Mouse (Mus musculus) intestine, postnatal 0 days (tissue): ENCODE results near the gene Gm614. TPM values are rescaled to one million over a fixed set of nuclear protein-coding genes. Genes with fewer than 3 reads are reported as not detected.

Source experiments
- ATAC-seq: fragments of 200-750 bp; cut with Nextera tagmentation; 2 replicates; pipeline ENCODE4 v1.8.0; 2017; ENCODE audit warnings: mild to moderate bottlenecking, moderate TSS enrichment, moderate library complexity
- H3K27ac ChIP-seq: fragments of 300-500 bp; sonication (generic); 2 replicates; pipeline ENCODE4 v1.5.1; 2014; ENCODE audit warnings: mild to moderate bottlenecking, low read depth, low read length, moderate library complexity
- H3K27me3 ChIP-seq: fragments of 300-500 bp; sonication (generic); replicated peaks from 2 replicates; pipeline ENCODE4 v1.6.1; 2014; ENCODE audit warnings: low read length, mixed read lengths; ENCODE audit not compliant: control insufficient read depth, insufficient read depth
- H3K36me3 ChIP-seq: fragments of 300-500 bp; sonication (generic); 2 replicates; pipeline ENCODE4 v1.6.1; 2014; ENCODE audit warnings: mild to moderate bottlenecking, moderate library complexity; ENCODE audit not compliant: control insufficient read depth, insufficient read depth
- H3K4me1 ChIP-seq: fragments of 300-500 bp; sonication (generic); replicated peaks from 2 replicates; pipeline ENCODE4 v1.6.1; 2014; ENCODE audit warnings: antibody characterized with exemption, low read length, mixed read lengths; ENCODE audit not compliant: control insufficient read depth, insufficient read depth
- H3K4me2 ChIP-seq: fragments of 300-500 bp; sonication (generic); replicated peaks from 2 replicates; pipeline ENCODE4 v1.6.1; 2014; ENCODE audit warnings: low read depth, mild to moderate bottlenecking, moderate library complexity
- H3K4me3 ChIP-seq: fragments of 300-500 bp; sonication (generic); 2 replicates; pipeline ENCODE4 v1.5.1; 2014; ENCODE audit warnings: low read depth, low read length
- H3K9ac ChIP-seq: fragments of 300-500 bp; sonication (generic); 2 replicates; pipeline ENCODE4 v1.6.1; 2014; ENCODE audit warnings: mild to moderate bottlenecking, low read depth, low read length
- H3K9me3 ChIP-seq: fragments of 300-500 bp; sonication (generic); 2 replicates; pipeline ENCODE4 v1.6.1; 2016; ENCODE audit warnings: mixed run types; ENCODE audit not compliant: control insufficient read depth
- CTCF ChIP-seq: sonication (generic); IDR thresholded peaks from 2 replicates; pipeline ENCODE4 v1.5.1; 2016; ENCODE audit warnings: low read depth, mild to moderate bottlenecking, control low read depth, antibody characterized with exemption, moderate library complexity
- WGBS: fragments of 180-500 bp; shearing (Covaris S2); extraction: QIAGEN DNeasy Blood & Tissue Kit; methylation state at CpG from one replicate; pipeline ENCODE4 v1.1.7; 2014; 5-methylcytosine and 5-hydroxymethylcytosine counted together
- polyA plus RNA-seq: library from polyadenylated mRNA; unstranded; fragments of >200 nt; fragmentation: Nextera tagmentation; extraction: Ambion mirVana; gene quantifications from 2 replicates; pipeline ENCODE4 v1.2.1, GENCODE M21; 2015

Gm614 gene
- polyA plus RNA-seq, 1 experiment from 2014 or later: not detected

GRCm38 (mm10) chrX:101266631-101267030 is 2.8 kb upstream of the Gm614 start:
- no peak overlapping the region for H3K4me3 ChIP-seq
- ATAC-seq: no peak
- no peak overlapping the region for H3K4me2 ChIP-seq
- TF ChIP-seq CTCF: no peak
- H3K27me3 ChIP-seq: 0 out of 2 replicates have a peak, but pooled peaks cover 3% of the 10 kb centered on the region
- H3K4me1 ChIP-seq: no peaks in the 10 kb centered on the region
- no peaks in the 10 kb centered on the region for H3K36me3 ChIP-seq
- no peak overlapping the region for H3K27ac ChIP-seq
- 83% methylated on average over 6 of the region's 6 CpGs for WGBS
- no peaks in the 10 kb centered on the region for H3K9me3 ChIP-seq
- no peak overlapping the region for H3K9ac ChIP-seq

DNA sequence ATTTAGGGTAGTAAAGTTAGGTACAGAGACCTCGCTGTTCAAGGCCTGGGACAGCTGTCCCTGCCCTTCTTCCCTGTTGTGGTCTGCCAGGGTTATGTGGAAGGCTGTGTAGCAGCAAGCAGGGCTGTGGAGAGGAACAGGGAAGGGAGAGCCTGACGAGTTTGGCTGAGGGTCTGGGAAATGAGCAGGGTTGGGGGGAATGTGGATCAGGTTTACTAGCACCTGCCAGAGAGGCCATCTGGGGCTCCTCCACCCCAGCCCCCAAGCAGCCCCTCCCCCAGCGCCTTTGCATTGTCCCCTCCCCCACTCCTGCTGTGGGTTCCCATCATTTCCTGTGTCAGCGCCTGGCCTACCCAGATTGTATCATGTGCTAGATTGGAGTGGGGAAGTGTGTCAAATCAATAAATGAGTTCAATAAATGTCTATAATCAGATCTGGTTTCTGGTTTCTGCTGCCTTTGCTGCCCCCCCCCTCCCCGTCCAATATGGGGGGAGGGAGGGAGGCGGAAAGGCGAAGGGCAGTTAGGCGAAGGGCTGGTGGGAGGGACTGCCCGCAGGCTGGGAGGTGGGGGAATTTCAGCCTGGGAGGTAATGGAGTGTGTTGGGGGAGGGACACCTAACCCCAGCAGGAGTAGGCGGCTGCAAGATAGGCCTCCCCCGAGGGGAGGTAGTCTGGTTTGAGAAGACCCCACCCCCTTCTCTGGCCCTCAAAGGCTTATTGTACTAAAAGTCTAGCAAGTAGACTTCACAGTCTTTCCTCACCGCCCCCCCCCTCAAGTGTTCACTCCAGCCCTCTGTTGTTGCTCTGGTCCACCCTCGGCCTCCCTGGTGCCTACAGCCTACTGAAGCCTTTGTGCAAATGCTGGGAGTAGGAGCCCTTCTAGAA is 3.1 kb downstream of the Gm614 start:
- H3K4me2 ChIP-seq: no peak overlapping the region

DNA sequence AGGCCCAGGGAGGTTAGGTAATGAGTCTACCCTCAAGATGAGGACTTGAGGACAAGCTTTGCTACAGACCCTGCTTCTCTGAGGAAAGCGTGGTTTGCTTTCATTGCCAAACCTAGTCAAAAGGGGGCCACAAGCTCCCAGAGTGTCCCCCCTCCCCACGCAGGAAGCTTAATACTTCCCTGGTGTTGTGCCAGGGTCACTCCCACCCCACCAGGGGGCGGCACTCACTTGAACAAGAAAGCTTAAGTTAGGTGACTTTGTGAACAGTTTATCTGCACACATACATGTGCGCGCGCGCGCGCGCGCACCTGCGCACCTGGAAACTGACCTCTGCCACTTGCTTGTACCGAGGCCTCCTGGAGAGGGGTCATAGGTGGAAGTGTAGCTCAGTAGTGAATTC is 7.2 kb downstream of the Gm614 start:
- no peak for ATAC-seq
- H3K36me3 ChIP-seq: no peaks in the 10 kb centered on the region
- H3K4me3 ChIP-seq: no peak overlapping the region
- H3K27ac ChIP-seq: no peak overlapping the region
- peak; percentile 43; the same call in 1 of the 2 replicates for TF ChIP-seq CTCF
- H3K9ac ChIP-seq: no peak overlapping the region
- H3K27me3 ChIP-seq: no peaks in the 10 kb centered on the region
- H3K9me3 ChIP-seq: no peaks in the 10 kb centered on the region
- H3K4me1 ChIP-seq: no peaks in the 10 kb centered on the region
- 78% methylated on average over 13 of the region's 13 CpGs for WGBS
- no peak overlapping the region for H3K4me2 ChIP-seq

More for the DNA sequence above, 3.1 kb downstream of the Gm614 start:
- WGBS: 28% methylated on average over 12 of the region's 13 CpGs
- TF ChIP-seq CTCF: no peak
- Histone ChIP-seq H3K27me3 (no peaks in the 10 kb centered on the region), H3K9me3 (no peaks in the 10 kb centered on the region), H3K4me1 (no peaks in the 10 kb centered on the region), H3K4me3 (no peak overlapping the region), H3K36me3 (no peaks in the 10 kb centered on the region), H3K27ac (no peak overlapping the region), H3K9ac (no peak overlapping the region)
- ATAC-seq: no peak

DNA sequence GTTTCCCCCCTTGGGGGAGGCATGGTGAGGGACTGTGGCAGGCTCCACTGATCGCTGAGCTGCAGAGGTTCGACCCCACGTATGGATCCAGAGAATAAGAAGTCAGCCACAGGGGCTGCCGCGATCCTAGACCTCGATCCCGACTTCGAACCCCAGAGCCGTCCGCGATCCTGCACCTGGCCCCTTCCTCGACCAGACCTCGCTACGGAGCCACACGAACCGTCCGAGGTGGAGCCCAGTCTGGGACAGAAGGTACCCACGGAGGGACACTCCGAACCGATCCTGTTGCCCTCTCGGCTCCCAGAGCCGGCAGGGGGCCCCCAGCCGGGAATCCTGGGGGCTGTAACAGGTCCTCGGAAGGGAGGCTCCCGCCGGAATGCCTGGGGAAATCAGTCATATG is 9.1 kb downstream of the Gm614 start:
- TF ChIP-seq CTCF: no peak
- peak; percentile 28; the same call in 1 of the 2 replicates for ATAC-seq
- Histone ChIP-seq H3K4me1 (no peaks in the 10 kb centered on the region), H3K27ac (no peak overlapping the region), H3K4me2 (peak overlapping the region; percentile 75), H3K9me3 (no peaks in the 10 kb centered on the region), H3K27me3 (no peaks in the 10 kb centered on the region), H3K4me3 (peak overlapping the region; percentile 57), H3K36me3 (no peaks in the 10 kb centered on the region), H3K9ac (peak overlapping the region; percentile 51)
- WGBS: 24% methylated on average over 26 of the region's 26 CpGs

GRCm38 (mm10) chrX:101253952-101254729 is 9.7 kb downstream of the Gm614 start, which contains the start of gene Foxo4:
TSS of gene Foxo4 (plus strand) at chrX:101254528.
- no peaks in the 10 kb centered on the region for H3K27me3 ChIP-seq
- no peak within 1 kb of the TSS for H3K27ac ChIP-seq
- TF ChIP-seq CTCF: no peak
- H3K9ac ChIP-seq: peak within 1 kb of the TSS; percentile 51
- peak; percentile 89 for ATAC-seq
- no peaks in the 10 kb centered on the region for H3K9me3 ChIP-seq
- H3K4me1 ChIP-seq: no peaks in the 10 kb centered on the region
- peak within 1 kb of the TSS; percentile 75 for H3K4me2 ChIP-seq
- H3K4me3 ChIP-seq: peak within 1 kb of the TSS; percentile 57
- no peaks in the 10 kb centered on the region for H3K36me3 ChIP-seq
- 24% methylated on average over 47 of the region's 47 CpGs for WGBS

DNA sequence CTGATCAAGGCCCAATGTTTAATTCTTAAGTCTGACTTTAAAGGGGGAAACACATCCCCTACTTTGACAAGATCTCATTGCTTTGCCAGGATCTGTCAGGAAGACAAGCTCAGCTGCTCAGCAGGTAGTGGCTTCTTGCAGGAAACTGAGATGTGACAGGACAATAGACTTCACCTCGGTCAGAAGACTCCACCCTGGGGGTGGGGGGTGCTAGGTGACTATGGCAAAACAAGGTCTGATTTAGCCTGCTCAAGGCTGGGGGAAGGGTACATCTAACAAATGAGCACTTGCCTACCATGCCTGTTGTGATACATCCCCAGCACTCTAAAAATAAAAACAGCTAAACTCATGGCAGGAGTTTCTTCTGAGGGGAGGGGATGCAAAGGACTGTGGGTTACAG is 18.8 kb downstream of the Gm614 start:
- H3K27ac ChIP-seq: no peak overlapping the region
- H3K27me3 ChIP-seq: no peaks in the 10 kb centered on the region
- H3K4me1 ChIP-seq: no peaks in the 10 kb centered on the region
- H3K4me3 ChIP-seq: no peak overlapping the region
- WGBS: 27% methylated on average over 1 of the region's 1 CpGs
- H3K36me3 ChIP-seq: no peaks in the 10 kb centered on the region
- TF ChIP-seq CTCF: no peak
- H3K4me2 ChIP-seq: no peak overlapping the region
- H3K9ac ChIP-seq: no peak overlapping the region
- no peak for ATAC-seq
- no peaks in the 10 kb centered on the region for H3K9me3 ChIP-seq
